Mouse (Mus musculus): ENCODE results near the gene Gm867.

GRCm38 (mm10) chr10:75919026-75919425 lies 21.4 kb downstream of the Gm867 start:
- TF ChIP-seq CTCF (IDR thresholded peaks at IDR 0.05; ENCODE audit: control insufficient read depth, insufficient read depth, insufficient replicate concordance, low read depth, low read length) = no peak
- no peak for TF ChIP-seq POLR2A (IDR thresholded peaks at IDR 0.05; ENCODE audit: control insufficient read depth, low read depth, low read length)

Data from testis, adult 2 months (tissue).